Mouse (Mus musculus) MEL (cell line): Measurements from ENCODE around the gene Six1.

Source experiments
- CTCF ChIP-seq, 3 experiments: IDR thresholded peaks in 2 of 3; conservative IDR thresholded peaks in 1 of 3; 2 replicates each; pipeline ENCODE4 v1.5.1; 2011 to 2012; ENCODE audit warnings: low read length in 3 of 3, low read depth in 2 of 3, mild to moderate bottlenecking in 2 of 3, improper control_type of control experiment in 1 of 3, inconsistent platforms in 1 of 3, mixed read lengths in 1 of 3, moderate library complexity in 1 of 3; ENCODE audit not compliant: control insufficient read depth in 1 of 3, insufficient read depth in 1 of 3, poor library complexity in 1 of 3, severe bottlenecking in 1 of 3
- MYB ChIP-seq: IDR thresholded peaks from 2 replicates; pipeline ENCODE4 v1.6.1; 2011; ENCODE audit warnings: mild to moderate bottlenecking, low read depth, low read length, improper control_type of control experiment

GRCm38 (mm10) chr12:73094189-73094588 lies 40.5 kb upstream of the Six1 start:
- TF ChIP-seq MYB = no peak
- no peak for TF ChIP-seq CTCF (IDR thresholded peaks at IDR 0.05 in 2 of 3, conservative IDR thresholded peaks at IDR 0.05 in 1 of 3; ENCODE audit: control insufficient read depth in 1 of 3, insufficient read depth in 1 of 3, low read depth in 2 of 3, low read length in 3 of 3, poor library complexity in 1 of 3, severe bottlenecking in 1 of 3)
